Mouse (Mus musculus) CH12.LX (cell line): ENCODE data around the gene Atf1. TPM values are rescaled to one million over a fixed set of nuclear protein-coding genes. Genes with fewer than 3 reads are reported as not detected.
"Not testable (repeated sequence)": the region's sequence is repeated elsewhere in the genome, so short reads cannot be mapped to it uniquely, and the experiment has no call there.

Experiments used
- DNase-seq: peaks from one replicate; pipeline ENCODE4 v3.0.0-alpha.2; 2013; ENCODE audit errors: extremely low read depth
- H3K27ac ChIP-seq: 2 replicates; pipeline ENCODE4 v1.5.1; 2012; ENCODE audit warnings: low read depth, mild to moderate bottlenecking, control low read depth, moderate library complexity; ENCODE audit not compliant: insufficient read depth
- H3K27me3 ChIP-seq: replicated peaks from 2 replicates; pipeline ENCODE3; 2012; ENCODE audit warnings: inconsistent platforms
- H3K36me3 ChIP-seq, 2 experiments: replicated peaks in 1 of 2; 2 replicates each; pipeline versions ENCODE3 to v1.6.1; 2012; ENCODE audit warnings: inconsistent platforms in 1 of 2, low read length in 1 of 2, mild to moderate bottlenecking in 1 of 2, mixed read lengths in 1 of 2, moderate library complexity in 1 of 2; ENCODE audit not compliant: control insufficient read depth in 1 of 2, insufficient read depth in 1 of 2
- H3K4me1 ChIP-seq, 2 experiments: 2 replicates each; pipeline ENCODE4 v1.6.1; 2012; ENCODE audit warnings: inconsistent platforms in 1 of 2, moderate library complexity in 1 of 2; ENCODE audit not compliant: insufficient read depth in 2 of 2, control insufficient read depth in 1 of 2
- H3K4me2 ChIP-seq: 2 replicates; pipeline ENCODE4 v1.6.1; 2012; ENCODE audit warnings: low read depth, mild to moderate bottlenecking, control low read depth; ENCODE audit not compliant: poor library complexity, insufficient read depth, severe bottlenecking
- H3K4me3 ChIP-seq, 3 experiments: fragments of 150-350 bp in 1 of 3; sonication (generic) in 1 of 3; replicated peaks in 1 of 3; 2 replicates each; pipeline versions ENCODE3 to v1.5.1; 2011 to 2012; ENCODE audit warnings: low read depth in 2 of 3, low read length in 2 of 3, mild to moderate bottlenecking in 2 of 3, moderate library complexity in 2 of 3, control low read depth in 1 of 3, improper control_type of control experiment in 1 of 3, inconsistent platforms in 1 of 3, mixed read lengths in 1 of 3; ENCODE audit not compliant: poor library complexity in 1 of 3
- H3K79me2 ChIP-seq: replicated peaks from 2 replicates; pipeline ENCODE4 v1.6.1; 2012; ENCODE audit warnings: mild to moderate bottlenecking, moderate library complexity; ENCODE audit not compliant: control insufficient read depth, poor library complexity, insufficient read depth, severe bottlenecking; ENCODE audit errors: extremely low read depth
- H3K9ac ChIP-seq: 2 replicates; pipeline ENCODE4 v1.6.1; 2012; ENCODE audit warnings: low read depth, mild to moderate bottlenecking, control low read depth, moderate library complexity; ENCODE audit not compliant: insufficient read depth
- H3K9me3 ChIP-seq: replicated peaks from 2 replicates; pipeline ENCODE3; 2012; ENCODE audit warnings: low read length, inconsistent platforms, mixed read lengths
- BHLHE40 ChIP-seq: IDR thresholded peaks from 2 replicates; pipeline ENCODE4 v1.6.1; 2011; ENCODE audit warnings: mild to moderate bottlenecking, low read depth, low read length, improper control_type of control experiment
- EP300 ChIP-seq: IDR thresholded peaks from 2 replicates; pipeline ENCODE4 v1.6.1; 2011; ENCODE audit warnings: low read length, improper control_type of control experiment
- HCFC1 ChIP-seq: IDR thresholded peaks from 2 replicates; pipeline ENCODE4 v1.6.1; 2012; ENCODE audit warnings: low read depth, mild to moderate bottlenecking, inconsistent platforms, low read length, improper control_type of control experiment
- IRF4 ChIP-seq: IDR thresholded peaks from 2 replicates; pipeline ENCODE4 v1.6.1; 2014; ENCODE audit warnings: low read depth, mild to moderate bottlenecking, inconsistent platforms, low read length, improper control_type of control experiment
- JUND ChIP-seq: conservative IDR thresholded peaks from 2 replicates; pipeline ENCODE4 v1.6.1; 2011; ENCODE audit warnings: low read depth, low read length, improper control_type of control experiment
- MEF2A ChIP-seq: IDR thresholded peaks from 2 replicates; pipeline ENCODE4 v1.6.1; 2014; ENCODE audit warnings: low read depth, mild to moderate bottlenecking, inconsistent platforms, low read length, improper control_type of control experiment, borderline replicate concordance
- MYC ChIP-seq: IDR thresholded peaks from 2 replicates; pipeline ENCODE4 v1.6.1; 2011; ENCODE audit warnings: low read depth, mild to moderate bottlenecking, improper control_type of control experiment, low read length
- NELFE ChIP-seq: IDR thresholded peaks from 2 replicates; pipeline ENCODE4 v1.6.1; 2011; ENCODE audit warnings: low read depth, low read length, improper control_type of control experiment
- PAX5 ChIP-seq: IDR thresholded peaks from 2 replicates; pipeline ENCODE4 v1.6.1; 2012; ENCODE audit warnings: low read length, inconsistent platforms, mixed read lengths
- RAD21 ChIP-seq: IDR thresholded peaks from 2 replicates; pipeline ENCODE4 v1.6.1; 2011; ENCODE audit warnings: low read depth, mild to moderate bottlenecking, low read length, improper control_type of control experiment, moderate library complexity
- RCOR1 ChIP-seq: conservative IDR thresholded peaks from 2 replicates; pipeline ENCODE4 v1.6.1; 2012; ENCODE audit warnings: low read depth, mild to moderate bottlenecking, inconsistent platforms, low read length, improper control_type of control experiment
- SMC3 ChIP-seq: IDR thresholded peaks from 2 replicates; pipeline ENCODE4 v1.6.1; 2011; ENCODE audit warnings: low read depth, low read length, improper control_type of control experiment
- TBP ChIP-seq: conservative IDR thresholded peaks from 2 replicates; pipeline ENCODE4 v1.6.1; 2011; ENCODE audit warnings: low read depth, low read length, improper control_type of control experiment
- TCF12 ChIP-seq: IDR thresholded peaks from 2 replicates; pipeline ENCODE4 v1.6.1; 2014; ENCODE audit warnings: low read depth, mild to moderate bottlenecking, inconsistent platforms, low read length, improper control_type of control experiment
- USF1 ChIP-seq: IDR thresholded peaks from 2 replicates; pipeline ENCODE4 v1.6.1; 2014; ENCODE audit warnings: low read depth, mild to moderate bottlenecking, inconsistent platforms, low read length, improper control_type of control experiment
- ZC3H11A ChIP-seq: IDR thresholded peaks from 2 replicates; pipeline ENCODE4 v1.6.1; 2012; ENCODE audit warnings: low read depth, mild to moderate bottlenecking, inconsistent platforms, low read length, improper control_type of control experiment
- ZKSCAN1 ChIP-seq: IDR thresholded peaks from 2 replicates; pipeline ENCODE4 v1.6.1; 2012; ENCODE audit warnings: low read depth, inconsistent platforms, low read length, improper control_type of control experiment, borderline replicate concordance
- ZMIZ1 ChIP-seq: IDR thresholded peaks from 2 replicates; pipeline ENCODE4 v1.6.1; 2012; ENCODE audit warnings: low read depth, mild to moderate bottlenecking, inconsistent platforms, low read length, improper control_type of control experiment
- dilution Hi-C: fragments of 300-500 bp; cut with MboI; formaldehyde crosslinking; loops from 2 replicates; pipeline ENCODE4 v1.14.3; 2020; ENCODE audit warnings: low sequenced_read_pairs; ENCODE audit not compliant: extremely low pct_unique_long_range_greater_than_20kb, extremely low pct_ligation_motif_present
- in situ Hi-C: fragments of 300-500 bp; cut with MboI; formaldehyde crosslinking; loops from 3 replicates; pipeline ENCODE4 v1.14.3; 2019; ENCODE audit warnings: low sequenced_read_pairs, low pct_ligation_motif_present, low pct_unique_long_range_greater_than_20kb, mixed read lengths
- polyA plus RNA-seq: library from polyadenylated mRNA; unstranded; fragments of >175 nt; gene quantifications from 2 replicates; pipeline ENCODE4 v1.2.1, GENCODE M21; 2012; ENCODE audit warnings: low read depth; ENCODE audit not compliant: insufficient read length
- total RNA-seq, 2 experiments: library from RNA; depleted of rRNA; stranded (reverse); fragments of 300-350 nt in 1 of 2; fragments of >200 nt in 1 of 2; gene quantifications; 2 replicates each; pipeline ENCODE4 v1.2.3; 2012 to 2014

The Atf1 gene
- total and polyA plus RNA-seq, 3 experiments: 28.2 to 133 (median 51.1) TPM

GRCm38 (mm10) chr15:100269776-100270175, 42.2 kb downstream of the Atf1 start:
- Histone ChIP-seq H3K9me3 (peaks cover 5% of the 10 kb centered on the region), H3K4me2 (no peak overlapping the region), H3K4me3 (no peak overlapping the region), H3K36me3 (no peaks in the 10 kb centered on the region), H3K9ac (no peak overlapping the region), H3K27ac (no peak overlapping the region), H3K27me3 (no peaks in the 10 kb centered on the region), H3K79me2 (no peaks in the 10 kb centered on the region), H3K4me1 (no peaks in the 10 kb centered on the region)
- dilution Hi-C loops (no loop called here), in situ Hi-C loops (loop anchor here (10.0 kb wide), 1 partner anchor 55 kb away; no protein-coding TSS in a partner anchor)
- no peak for DNase-seq
- TF ChIP-seq TCF12 (no peak), NELFE (no peak), IRF4 (no peak), PAX5 (no peak), MEF2A (no peak), MYC (no peak), RAD21 (no peak), ZMIZ1 (no peak), ZC3H11A (no peak), BHLHE40 (no peak), EP300 (no peak), ZKSCAN1 (no peak), JUND (no peak)

DNA sequence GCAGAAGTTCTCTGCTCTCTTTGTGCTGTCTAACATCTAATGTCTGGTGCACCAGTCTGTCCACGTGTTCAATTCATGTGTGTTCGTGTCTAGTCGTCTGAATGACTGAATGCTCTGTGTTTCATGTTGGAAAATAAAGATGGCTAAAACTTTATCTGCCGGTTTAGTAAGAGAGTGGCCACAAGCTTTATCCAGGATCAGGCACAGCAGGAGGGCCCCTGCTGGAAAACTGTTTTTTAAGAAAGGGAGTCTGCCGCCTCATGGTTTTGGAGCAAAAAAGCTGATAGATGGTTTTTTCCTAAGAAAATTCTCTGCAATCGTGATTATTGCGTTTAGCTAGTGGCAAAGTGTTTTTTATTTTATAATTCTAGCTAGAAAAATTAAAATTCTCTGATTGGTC, 43.0 kb downstream of the Atf1 start:
- in situ Hi-C loops, DNase-seq, H3K4me2 ChIP-seq, H3K27ac ChIP-seq, dilution Hi-C loops, H3K36me3 ChIP-seq, H3K27me3 ChIP-seq, H3K9ac ChIP-seq, H3K79me2 ChIP-seq, H3K4me3 ChIP-seq, H3K4me1 ChIP-seq, H3K9me3 ChIP-seq: not testable (repeated sequence)

- H3K36me3 ChIP-seq: no peaks in the 10 kb centered on the region
- H3K4me2 ChIP-seq: no peak overlapping the region
- no peaks in the 10 kb centered on the region for H3K27me3 ChIP-seq
- TF ChIP-seq HCFC1: no peak
- TF ChIP-seq TBP: no peak
- TF ChIP-seq SMC3: no peak
- no peak for TF ChIP-seq ZMIZ1
- TF ChIP-seq BHLHE40: no peak
- TF ChIP-seq NELFE: no peak
- no peak for TF ChIP-seq USF1
- no peak for TF ChIP-seq RCOR1
- TF ChIP-seq EP300: no peak
- no peaks in the 10 kb centered on the region for H3K4me1 ChIP-seq
- in situ Hi-C loops (no loop called here), dilution Hi-C loops (no loop called here)
- H3K9me3 ChIP-seq: peaks cover 5% of the 10 kb centered on the region
- no peak for DNase-seq
- no peak overlapping the region for H3K27ac ChIP-seq
- no peaks in the 10 kb centered on the region for H3K79me2 ChIP-seq
- no peak overlapping the region for H3K4me3 ChIP-seq
- no peak overlapping the region for H3K9ac ChIP-seq
These were observed 43.8 kb downstream of the Atf1 start for GRCm38 (mm10) chr15:100271411-100271810.

- H3K27ac ChIP-seq, H3K27me3 ChIP-seq, in situ Hi-C loops, H3K9me3 ChIP-seq, H3K79me2 ChIP-seq, DNase-seq, dilution Hi-C loops, H3K4me2 ChIP-seq, H3K9ac ChIP-seq, H3K4me3 ChIP-seq, H3K4me1 ChIP-seq, H3K36me3 ChIP-seq: not testable (repeated sequence)
These were observed 46.2 kb downstream of the Atf1 start for GRCm38 (mm10) chr15:100273791-100274308.
